In the genomic region with DNA sequence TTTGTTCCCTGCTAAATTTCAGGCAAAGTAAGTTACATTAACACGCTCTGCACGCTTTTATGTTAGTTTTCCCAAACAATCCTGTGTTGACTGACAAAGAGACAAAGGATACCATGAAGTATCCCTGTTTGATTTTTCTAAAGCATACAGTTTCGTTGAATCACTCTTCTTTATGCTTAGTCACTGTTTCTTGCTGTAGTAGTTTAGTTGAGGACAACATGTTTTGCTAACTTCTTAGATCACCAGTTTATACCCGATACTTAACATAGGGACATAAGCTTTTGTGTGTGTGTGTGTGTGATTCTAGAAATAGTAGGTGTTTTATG, we compare ENCODE assay signal across 8 mouse cellular contexts. TPM values are rescaled to one million over a fixed set of nuclear protein-coding genes. Genes with fewer than 3 reads are reported as not detected.
DNase-seq lines count a peak whose midpoint lies in the region; ATAC-seq lines count a peak whose summit lies in the region.

No protein-coding gene starts in this region.

- H3K4me2 ChIP-seq in heart, embryonic 12.5 days = no peak overlapping the region
- H3K4me2 ChIP-seq in forebrain, embryonic 16.5 days (ENCODE audit: low read length) = peak overlapping the region; percentile 73

- WGBS in heart, embryonic 12.5 days = under 1% methylated on average over 4 of the region's 4 CpGs
- WGBS in forebrain, embryonic 16.5 days = under 1% methylated on average over 4 of the region's 4 CpGs

- intact Hi-C loops in heart, postnatal 14 days (cut with DNase I) = loop anchor here (5.0 kb wide), 1 partner anchor 70 kb away; no protein-coding TSS in a partner anchor

- no peak for ATAC-seq in heart, embryonic 12.5 days (ENCODE audit: insufficient number of reproducible peaks, low FRiP score)
- ATAC-seq in forebrain, embryonic 16.5 days = no peak
- 0 out of 2 replicates have a peak, but pooled peaks have one; percentile 15 for ATAC-seq in megakaryocyte-erythroid progenitor cell, adult 5-6 weeks (replicated peaks; ENCODE audit: low FRiP score, low TSS enrichment, poor library complexity, severe bottlenecking)

- no peak for DNase-seq in heart, postnatal 14 days
- DNase-seq in MEL-GATA-1-ER (ENCODE audit: extremely low read depth, low read depth) = peak; percentile 58
- no peak for DNase-seq in adrenal gland, adult 8-10 months
- DNase-seq in cerebellum, postnatal 10 days = no peak
- DNase-seq in adrenal gland, adult 18-20 months (ENCODE audit: low spot score in 2 of 2) = no peak

- peak overlapping the region; percentile 85 for H3K4me3 ChIP-seq in heart, embryonic 12.5 days
- peak overlapping the region; percentile 84 for H3K4me3 ChIP-seq in forebrain, embryonic 16.5 days (replicated peaks; ENCODE audit: low read length)

- no peaks in the 10 kb centered on the region for H3K9me3 ChIP-seq in heart, embryonic 12.5 days (replicated peaks)
- no peaks in the 10 kb centered on the region for H3K9me3 ChIP-seq in forebrain, embryonic 16.5 days (ENCODE audit: control insufficient read depth, low read length)

- no peaks in the 10 kb centered on the region; the same call in 1 of the 2 replicates for H3K36me3 ChIP-seq in heart, embryonic 12.5 days
- no peaks in the 10 kb centered on the region for H3K36me3 ChIP-seq in forebrain, embryonic 16.5 days (ENCODE audit: control insufficient read depth, insufficient read depth)

- H3K9ac ChIP-seq in heart, embryonic 12.5 days = peak overlapping the region; percentile 97
- H3K9ac ChIP-seq in forebrain, embryonic 16.5 days (replicated peaks; ENCODE audit: low read depth, low read length) = peak overlapping the region; percentile 97

- peak overlapping the region; percentile 96 for H3K27ac ChIP-seq in heart, embryonic 12.5 days (ENCODE audit: poor library complexity, severe bottlenecking)
- no peak overlapping the region for H3K27ac ChIP-seq in forebrain, embryonic 16.5 days (ENCODE audit: low read length)

- H3K27me3 ChIP-seq in heart, embryonic 12.5 days (replicated peaks) = no peaks in the 10 kb centered on the region
- H3K27me3 ChIP-seq in forebrain, embryonic 16.5 days (replicated peaks; ENCODE audit: control insufficient read depth, insufficient read depth, low read length) = no peaks in the 10 kb centered on the region

- H3K4me1 ChIP-seq in heart, embryonic 12.5 days (replicated peaks) = peaks cover 6% of the 10 kb centered on the region
- H3K4me1 ChIP-seq in forebrain, embryonic 16.5 days (replicated peaks; ENCODE audit: control insufficient read depth, insufficient read depth, low read length) = peaks cover 3% of the 10 kb centered on the region

RNA-seq across cellular contexts. Expression of gene Fbxo30, which starts 1.1 kb away (rescaled TPM):
- polyA plus RNA-seq in heart, embryonic 12.5 days (2016; fragmentation: Nextera tagmentation; extraction: Ambion mirVana) = 48.8 and 54.0 TPM in 2 replicates
- total RNA-seq in heart, postnatal 14 days (2021) = 10 to 100 TPM; 26.1 to 27.4 TPM
- 26.1 and 27.5 TPM in 2 replicates for polyA plus RNA-seq in forebrain, embryonic 16.5 days (2015; fragmentation: Nextera tagmentation; extraction: Ambion mirVana)
- total RNA-seq in megakaryocyte-erythroid progenitor cell, adult 5-6 weeks (2014; fragmentation: Nextera tagmentation) = 11.5 and 16.8 TPM in 2 replicates
- 19.3 and 20.0 TPM in 2 replicates for total RNA-seq in megakaryocyte-erythroid progenitor cell, adult 5-6 weeks (2017)
- total RNA-seq in adrenal gland, adult 8-10 months (2022) = 10 to 100 TPM; 23.1 to 34.1 (median 26.8) TPM
- total RNA-seq in adrenal gland, adult 18-20 months (2021) = 10 to 100 TPM; 31.3 to 31.4 TPM
